Mouse (Mus musculus): ENCODE measurements at regions not wholly inside any gene's neighbourhood (a gene's known extent, or its start where the extent isn't known, plus 50 kb on each side); places are given as distances from the start of the nearest gene placed in this dataset.

GRCm38 (mm10) chr6:31132396-31133190 is 173.7 kb upstream of the Klf14 start:
- TF ChIP-seq CTCF (IDR thresholded peaks at IDR 0.05; ENCODE audit: extremely low read depth, insufficient read depth, low read length): no peak
- no peak for TF ChIP-seq POLR2A (IDR thresholded peaks at IDR 0.05; ENCODE audit: extremely low read depth, insufficient read depth, low read length)

Data from cortical plate, adult 2 months (tissue).